Mouse (Mus musculus): ENCODE measurements at regions not wholly inside any gene's neighbourhood (a gene's known extent, or its start where the extent isn't known, plus 50 kb on each side); places are given as distances from the start of the nearest gene placed in this dataset.

DNA sequence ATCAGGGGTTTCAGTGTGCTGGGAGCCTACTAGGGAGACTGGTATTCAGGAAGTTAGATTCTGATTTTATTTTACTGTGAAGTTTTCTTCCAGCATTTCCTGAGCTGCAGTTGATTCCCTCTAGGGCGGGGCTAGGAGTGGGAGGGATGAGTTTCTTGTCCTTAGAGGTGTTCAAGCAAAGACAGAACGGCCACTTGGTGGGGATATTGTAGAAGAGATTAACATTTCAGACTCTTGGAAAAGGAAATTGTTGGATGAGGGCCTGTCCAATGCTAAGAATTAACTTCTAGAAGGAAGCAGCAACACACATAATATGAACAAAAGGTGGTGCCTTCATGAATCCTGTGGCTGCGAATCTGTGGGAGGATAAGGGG is 230.1 kb upstream of the Chd6 start:
- Histone ChIP-seq H3K9me3 (ENCODE audit: control insufficient read depth, low read length) (no peaks in the 10 kb centered on the region), H3K27me3 (replicated peaks; ENCODE audit: control insufficient read depth, insufficient read depth, low read length) (peaks cover 4% of the 10 kb centered on the region; the same call in 1 of the 2 replicates), H3K27ac (replicated peaks; ENCODE audit: low read depth, low read length) (0 out of 2 replicates have a peak overlapping the region, but pooled peaks have one; percentile 12), H3K9ac (ENCODE audit: low read depth, low read length) (no peak overlapping the region), H3K4me2 (ENCODE audit: low read depth, low read length) (no peak overlapping the region), H3K4me3 (ENCODE audit: low read depth, low read length) (no peak overlapping the region), H3K4me1 (ENCODE audit: control insufficient read depth, insufficient read depth, low read length) (0 out of 2 replicates have a peak, but pooled peaks cover 7% of the 10 kb centered on the region), H3K36me3 (ENCODE audit: control insufficient read depth, insufficient read depth, low read length) (no peaks in the 10 kb centered on the region)
- peak; percentile 39 for ATAC-seq (ENCODE audit: low read depth)
- 14% methylated on average over 3 of the region's 3 CpGs for WGBS
- DNase-seq (ENCODE audit: low spot score) = peak; percentile 83

DNA sequence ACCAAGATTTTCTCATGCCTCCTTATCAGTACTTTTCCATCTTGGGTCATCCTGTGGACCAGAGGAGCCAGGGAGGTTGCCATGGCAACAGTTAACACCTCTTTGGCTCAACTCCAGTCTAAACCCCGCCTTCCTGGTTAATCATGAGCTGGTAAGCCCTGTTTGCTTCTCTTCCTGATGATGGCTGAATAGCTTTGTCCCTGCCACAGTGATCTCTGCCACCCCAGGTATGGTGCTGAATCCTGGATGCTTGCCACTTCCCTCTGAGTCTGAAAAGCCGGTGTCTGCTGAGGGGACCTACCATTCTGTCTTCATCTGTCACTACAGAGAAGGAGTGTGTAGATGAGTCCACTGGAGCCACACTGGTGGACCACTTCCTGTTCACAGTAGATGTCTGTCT is 223.8 kb upstream of the Chd6 start:
- ATAC-seq (ENCODE audit: low read depth) (no peak), DNase-seq (ENCODE audit: low spot score) (peak; percentile 48)
- Histone ChIP-seq H3K4me1 (ENCODE audit: control insufficient read depth, insufficient read depth, low read length) (no peaks in the 10 kb centered on the region; the same call in 1 of the 2 replicates), H3K4me3 (ENCODE audit: low read depth, low read length) (no peak overlapping the region), H3K9me3 (ENCODE audit: control insufficient read depth, low read length) (no peaks in the 10 kb centered on the region), H3K36me3 (ENCODE audit: control insufficient read depth, insufficient read depth, low read length) (no peaks in the 10 kb centered on the region), H3K27ac (replicated peaks; ENCODE audit: low read depth, low read length) (no peak overlapping the region), H3K4me2 (ENCODE audit: low read depth, low read length) (no peak overlapping the region), H3K27me3 (replicated peaks; ENCODE audit: control insufficient read depth, insufficient read depth, low read length) (no peaks in the 10 kb centered on the region), H3K9ac (ENCODE audit: low read depth, low read length) (no peak overlapping the region)
- 38% methylated on average over 2 of the region's 2 CpGs for WGBS

DNA sequence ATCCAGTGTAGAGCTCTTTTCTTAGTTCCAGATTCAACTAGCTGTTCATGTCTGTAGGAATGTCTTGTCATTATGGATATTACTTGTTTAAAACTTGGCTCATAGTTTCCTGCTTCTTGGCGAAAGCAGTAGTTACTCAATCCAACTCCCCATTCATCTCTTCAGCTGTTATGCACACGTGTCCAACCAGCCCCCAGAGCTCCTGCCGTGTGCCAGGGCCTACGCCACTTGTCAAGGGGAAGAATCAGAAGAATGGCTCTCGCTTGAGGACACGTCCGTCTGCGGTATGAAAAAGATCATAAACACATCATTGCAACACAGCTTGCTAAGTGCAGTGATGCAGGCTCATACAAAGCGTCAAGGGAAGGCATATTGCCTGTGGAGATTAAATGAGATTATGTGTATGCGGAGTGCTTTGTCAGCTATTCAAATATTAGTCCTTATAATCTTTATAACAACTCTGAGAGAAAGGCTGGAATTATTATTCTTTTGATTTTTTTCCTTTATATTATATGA is 223.0 kb upstream of the Chd6 start:
- no peak overlapping the region for H3K9ac ChIP-seq (ENCODE audit: low read depth, low read length)
- H3K27me3 ChIP-seq (replicated peaks; ENCODE audit: control insufficient read depth, insufficient read depth, low read length) = no peaks in the 10 kb centered on the region
- no peaks in the 10 kb centered on the region; the same call in 1 of the 2 replicates for H3K4me1 ChIP-seq (ENCODE audit: control insufficient read depth, insufficient read depth, low read length)
- DNase-seq (ENCODE audit: low spot score) = peak; percentile 33
- H3K4me3 ChIP-seq (ENCODE audit: low read depth, low read length) = no peak overlapping the region
- no peak overlapping the region for H3K4me2 ChIP-seq (ENCODE audit: low read depth, low read length)
- no peak overlapping the region for H3K27ac ChIP-seq (replicated peaks; ENCODE audit: low read depth, low read length)
- ATAC-seq (ENCODE audit: low read depth) = no peak
- WGBS = 77% methylated on average over 10 of the region's 10 CpGs
- no peaks in the 10 kb centered on the region for H3K9me3 ChIP-seq (ENCODE audit: control insufficient read depth, low read length)
- no peaks in the 10 kb centered on the region for H3K36me3 ChIP-seq (ENCODE audit: control insufficient read depth, insufficient read depth, low read length)

DNA sequence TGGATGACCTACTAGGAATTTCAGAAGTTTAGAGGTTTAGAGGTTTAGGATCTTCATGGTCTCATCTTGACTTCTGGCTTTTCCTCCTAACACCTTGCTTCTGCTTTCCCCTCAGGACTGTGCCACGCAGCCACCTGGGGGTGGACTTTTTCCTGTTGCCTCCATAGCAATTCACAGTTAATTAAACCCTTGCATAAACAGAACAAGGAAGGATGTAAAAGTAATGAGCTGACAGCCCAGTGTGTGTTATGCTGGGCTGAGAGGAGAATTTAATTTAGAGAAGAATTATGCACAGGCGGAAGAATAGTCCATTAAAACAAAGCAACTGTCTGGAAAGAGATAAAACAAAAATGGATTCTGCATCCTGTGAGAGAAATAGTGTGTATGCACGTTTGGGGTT is 193.9 kb upstream of the Chd6 start:
- no peak for ATAC-seq (ENCODE audit: low read depth)
- Histone ChIP-seq H3K9me3 (ENCODE audit: control insufficient read depth, low read length) (no peaks in the 10 kb centered on the region), H3K4me1 (ENCODE audit: control insufficient read depth, insufficient read depth, low read length) (no peaks in the 10 kb centered on the region), H3K4me3 (ENCODE audit: low read depth, low read length) (no peak overlapping the region), H3K36me3 (ENCODE audit: control insufficient read depth, insufficient read depth, low read length) (no peaks in the 10 kb centered on the region), H3K9ac (ENCODE audit: low read depth, low read length) (no peak overlapping the region), H3K27ac (replicated peaks; ENCODE audit: low read depth, low read length) (no peak overlapping the region), H3K27me3 (replicated peaks; ENCODE audit: control insufficient read depth, insufficient read depth, low read length) (no peaks in the 10 kb centered on the region), H3K4me2 (ENCODE audit: low read depth, low read length) (no peak overlapping the region)
- no peak for DNase-seq (ENCODE audit: low spot score)
- WGBS = 64% methylated on average over 3 of the region's 3 CpGs

DNA sequence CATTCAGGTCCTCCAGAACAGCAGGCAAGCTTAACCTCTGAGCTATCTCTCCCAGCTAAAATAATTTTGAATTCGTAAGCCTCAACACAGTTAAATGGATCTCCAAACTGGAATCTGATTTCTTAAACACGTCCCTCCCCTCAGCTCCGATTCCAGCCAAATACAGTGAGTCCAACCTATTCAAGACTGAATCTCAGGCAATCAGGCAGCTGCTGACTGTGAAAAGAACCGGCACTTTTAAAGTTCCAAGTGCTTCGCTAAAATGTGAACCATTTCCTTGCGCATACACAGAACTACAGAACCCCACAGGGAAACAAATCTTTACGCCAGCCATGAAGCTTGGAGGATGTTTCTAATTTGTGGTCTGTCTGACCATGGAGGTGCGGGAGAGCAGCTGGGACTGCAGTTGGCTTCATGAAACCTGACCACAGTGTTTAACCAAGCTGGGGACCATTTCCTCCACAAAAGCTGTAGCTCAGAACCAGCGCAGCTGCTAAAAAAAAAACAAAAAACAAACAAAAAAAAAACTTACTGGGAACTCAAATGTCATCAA is 160.1 kb upstream of the Chd6 start:
- ATAC-seq (ENCODE audit: low read depth) (peak; percentile 77), DNase-seq (ENCODE audit: low spot score) (peak; percentile 84)
- peak overlapping the region; percentile 32 for H3K4me2 ChIP-seq (ENCODE audit: low read depth, low read length)
- no peak overlapping the region for H3K9ac ChIP-seq (ENCODE audit: low read depth, low read length)
- no peaks in the 10 kb centered on the region for H3K36me3 ChIP-seq (ENCODE audit: control insufficient read depth, insufficient read depth, low read length)
- WGBS = 16% methylated on average over 9 of the region's 9 CpGs
- H3K9me3 ChIP-seq (ENCODE audit: control insufficient read depth, low read length) = no peaks in the 10 kb centered on the region
- peaks cover 7% of the 10 kb centered on the region; the same call in 1 of the 2 replicates for H3K4me1 ChIP-seq (ENCODE audit: control insufficient read depth, insufficient read depth, low read length)
- H3K27me3 ChIP-seq (replicated peaks; ENCODE audit: control insufficient read depth, insufficient read depth, low read length) = no peaks in the 10 kb centered on the region
- H3K27ac ChIP-seq (replicated peaks; ENCODE audit: low read depth, low read length) = peak overlapping the region; percentile 52; the same call in 1 of the 2 replicates
- H3K4me3 ChIP-seq (ENCODE audit: low read depth, low read length) = no peak overlapping the region

DNA sequence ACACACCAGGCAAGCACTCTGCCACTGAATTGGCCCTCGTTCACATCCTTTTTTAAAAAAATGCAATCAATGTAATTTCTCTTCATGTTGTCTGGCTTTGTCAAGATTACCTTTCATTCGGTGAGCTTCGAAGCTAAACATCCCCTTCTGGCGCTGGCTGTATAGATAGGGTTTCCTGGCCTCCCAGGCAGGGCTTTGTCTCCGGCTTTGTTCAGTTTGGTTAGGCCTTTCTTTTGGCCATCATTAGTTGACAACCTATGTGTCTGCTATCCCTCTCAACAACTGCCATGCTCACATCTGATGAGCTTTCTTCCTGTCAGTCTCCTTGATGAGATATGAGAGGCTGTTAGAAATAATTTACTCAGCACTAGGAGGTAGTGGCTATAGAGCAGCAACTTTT is 157.6 kb upstream of the Chd6 start:
- Histone ChIP-seq H3K4me1 (ENCODE audit: control insufficient read depth, insufficient read depth, low read length) (peaks cover 7% of the 10 kb centered on the region; the same call in 1 of the 2 replicates), H3K4me3 (ENCODE audit: low read depth, low read length) (no peak overlapping the region), H3K9ac (ENCODE audit: low read depth, low read length) (no peak overlapping the region), H3K36me3 (ENCODE audit: control insufficient read depth, insufficient read depth, low read length) (no peaks in the 10 kb centered on the region), H3K4me2 (ENCODE audit: low read depth, low read length) (no peak overlapping the region), H3K27me3 (replicated peaks; ENCODE audit: control insufficient read depth, insufficient read depth, low read length) (no peaks in the 10 kb centered on the region; the same call in 1 of the 2 replicates), H3K9me3 (ENCODE audit: control insufficient read depth, low read length) (no peaks in the 10 kb centered on the region), H3K27ac (replicated peaks; ENCODE audit: low read depth, low read length) (no peak overlapping the region)
- ATAC-seq (ENCODE audit: low read depth) (no peak), DNase-seq (ENCODE audit: low spot score) (peak; percentile 11)
- WGBS = 30% methylated on average over 5 of the region's 5 CpGs

DNA sequence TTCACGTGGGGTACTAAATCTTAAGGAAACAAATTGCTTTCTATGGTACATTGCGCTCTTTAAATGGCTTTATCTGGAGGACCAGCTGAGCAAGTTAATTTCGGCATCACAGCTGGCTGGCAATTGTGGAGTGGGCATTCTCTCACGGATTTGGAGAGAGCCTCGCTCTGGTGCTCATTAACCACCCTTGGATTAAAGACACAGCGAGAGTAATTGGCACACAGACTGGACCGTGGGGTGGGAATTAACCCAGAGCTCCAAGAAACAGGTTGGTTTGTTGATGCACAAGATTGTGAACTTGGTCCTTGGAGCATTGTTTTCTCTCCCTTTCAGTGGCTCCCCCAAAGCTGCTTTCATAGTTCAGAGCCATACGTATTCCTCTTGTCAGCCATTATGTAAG is 156.3 kb upstream of the Chd6 start:
- H3K4me1 ChIP-seq (ENCODE audit: control insufficient read depth, insufficient read depth, low read length) = peaks cover 7% of the 10 kb centered on the region; the same call in 1 of the 2 replicates
- H3K4me2 ChIP-seq (ENCODE audit: low read depth, low read length) = no peak overlapping the region
- 66% methylated on average over 8 of the region's 8 CpGs for WGBS
- H3K36me3 ChIP-seq (ENCODE audit: control insufficient read depth, insufficient read depth, low read length) = no peaks in the 10 kb centered on the region
- DNase-seq (ENCODE audit: low spot score) = peak; percentile 45
- H3K27me3 ChIP-seq (replicated peaks; ENCODE audit: control insufficient read depth, insufficient read depth, low read length) = no peaks in the 10 kb centered on the region; the same call in 1 of the 2 replicates
- no peak overlapping the region for H3K9ac ChIP-seq (ENCODE audit: low read depth, low read length)
- peak; percentile 45; the same call in 1 of the 2 replicates for ATAC-seq (ENCODE audit: low read depth)
- H3K9me3 ChIP-seq (ENCODE audit: control insufficient read depth, low read length) = no peaks in the 10 kb centered on the region
- no peak overlapping the region for H3K27ac ChIP-seq (replicated peaks; ENCODE audit: low read depth, low read length)
- H3K4me3 ChIP-seq (ENCODE audit: low read depth, low read length) = no peak overlapping the region

DNA sequence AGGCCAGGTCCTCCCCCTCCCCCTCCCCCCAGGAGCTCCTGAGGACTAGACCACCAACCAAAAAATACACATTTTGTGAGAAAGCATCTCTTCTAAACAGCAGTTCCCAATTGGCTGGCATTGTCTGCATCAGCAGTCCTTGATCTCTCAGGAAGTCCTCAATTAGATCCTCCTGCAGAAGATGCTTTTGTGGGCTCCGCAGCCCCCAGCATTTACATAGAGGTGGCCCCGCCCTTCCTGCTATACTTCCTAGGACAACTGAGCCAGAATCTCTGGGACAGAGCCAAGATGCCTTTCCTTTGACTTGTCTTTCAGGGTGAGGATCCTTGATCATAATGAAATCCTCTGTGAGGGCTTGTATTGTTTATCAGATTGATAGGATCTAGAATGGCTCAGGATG is 143.9 kb upstream of the Chd6 start:
- Histone ChIP-seq H3K27ac (replicated peaks; ENCODE audit: low read depth, low read length) (no peak overlapping the region), H3K9ac (ENCODE audit: low read depth, low read length) (no peak overlapping the region), H3K4me2 (ENCODE audit: low read depth, low read length) (no peak overlapping the region), H3K27me3 (replicated peaks; ENCODE audit: control insufficient read depth, insufficient read depth, low read length) (no peaks in the 10 kb centered on the region), H3K9me3 (ENCODE audit: control insufficient read depth, low read length) (no peaks in the 10 kb centered on the region), H3K36me3 (ENCODE audit: control insufficient read depth, insufficient read depth, low read length) (no peaks in the 10 kb centered on the region), H3K4me1 (ENCODE audit: control insufficient read depth, insufficient read depth, low read length) (no peaks in the 10 kb centered on the region), H3K4me3 (ENCODE audit: low read depth, low read length) (no peak overlapping the region)
- no peak for ATAC-seq (ENCODE audit: low read depth)
- no peak for DNase-seq (ENCODE audit: low spot score)
- 65% methylated on average over 2 of the region's 2 CpGs for WGBS

DNA sequence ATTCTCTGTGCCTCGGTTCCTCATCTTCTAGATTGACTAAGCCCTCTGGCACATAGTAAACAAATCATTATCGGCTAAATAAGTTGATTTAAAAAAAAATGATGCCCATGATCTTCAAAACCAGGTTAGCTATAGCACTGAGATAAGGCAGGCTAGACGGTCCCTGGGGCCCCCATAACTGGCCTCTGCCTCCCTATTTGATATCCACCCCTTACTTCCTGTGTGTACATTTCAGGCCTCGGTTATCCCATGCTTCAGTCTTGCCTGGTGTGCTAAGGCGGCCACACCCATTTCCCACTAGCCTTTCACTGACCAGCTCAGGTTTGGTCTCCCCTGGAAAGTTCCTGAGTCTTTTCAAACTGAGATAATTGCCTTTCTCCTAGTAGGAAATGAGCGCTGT is 132.8 kb upstream of the Chd6 start:
- DNase-seq (ENCODE audit: low spot score) = no peak
- Histone ChIP-seq H3K9ac (ENCODE audit: low read depth, low read length) (no peak overlapping the region), H3K27me3 (replicated peaks; ENCODE audit: control insufficient read depth, insufficient read depth, low read length) (no peaks in the 10 kb centered on the region), H3K27ac (replicated peaks; ENCODE audit: low read depth, low read length) (no peak overlapping the region), H3K4me1 (ENCODE audit: control insufficient read depth, insufficient read depth, low read length) (no peaks in the 10 kb centered on the region), H3K4me3 (ENCODE audit: low read depth, low read length) (no peak overlapping the region), H3K9me3 (ENCODE audit: control insufficient read depth, low read length) (0 out of 2 replicates have a peak, but pooled peaks cover 3% of the 10 kb centered on the region), H3K4me2 (ENCODE audit: low read depth, low read length) (no peak overlapping the region), H3K36me3 (ENCODE audit: control insufficient read depth, insufficient read depth, low read length) (no peaks in the 10 kb centered on the region)
- 73% methylated on average over 6 of the region's 6 CpGs for WGBS
- no peak for ATAC-seq (ENCODE audit: low read depth)
